Mouse (Mus musculus) spleen, adult 2 months (tissue): Measurements from ENCODE around the gene Olfr117.

Experiments used
- CTCF ChIP-seq: fragments of 200-500 bp; IDR thresholded peaks from 2 replicates; pipeline ENCODE4 v1.5.1; 2011; ENCODE audit warnings: mild to moderate bottlenecking, inconsistent platforms; ENCODE audit not compliant: insufficient read depth, insufficient read length, insufficient replicate concordance; ENCODE audit errors: extremely low read depth
- POLR2A ChIP-seq: fragments of 200-500 bp; IDR thresholded peaks from 2 replicates; pipeline ENCODE4 v1.6.1; 2011; ENCODE audit warnings: low read depth, low read length, inconsistent platforms

GRCm38 (mm10) chr17:37666688-37667087, 3.1 kb upstream of the Olfr117 start, which contains the start of gene Olfr118:
- TF ChIP-seq POLR2A (no peak), CTCF (no peak)
